Mouse (Mus musculus): Measurements from ENCODE around the gene Nkx1-2.

DNA sequence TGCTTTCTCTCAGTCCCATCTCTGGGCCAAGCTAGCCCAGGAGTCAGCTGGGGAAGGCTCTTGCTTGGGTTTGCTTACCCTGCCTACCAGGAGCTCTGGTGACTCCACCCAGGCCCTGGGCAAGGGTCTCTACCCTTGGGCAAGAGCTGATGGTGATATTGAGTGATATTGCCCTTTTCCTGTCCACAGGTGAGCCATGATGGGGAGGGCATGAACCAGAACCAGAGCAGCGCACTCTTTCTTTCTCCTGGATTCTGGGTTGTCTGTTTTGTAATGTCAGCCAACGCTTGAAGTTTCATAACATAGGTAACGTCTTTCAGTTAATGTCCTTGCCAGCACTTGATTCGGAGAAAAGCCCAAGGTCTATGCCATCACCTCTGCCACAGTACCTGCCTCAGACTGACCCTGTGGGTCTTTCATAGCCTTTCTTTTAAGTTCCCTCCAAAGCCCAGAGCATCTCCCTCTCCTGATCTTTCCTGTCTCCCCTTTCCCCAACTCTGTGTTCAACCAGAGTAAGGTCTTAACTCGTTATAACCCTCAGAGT, 17.7 kb upstream of the Nkx1-2 start:
- TF ChIP-seq CTCF (IDR thresholded peaks at IDR 0.05; ENCODE audit: low read depth, low read length) (no peak), EP300 (IDR thresholded peaks at IDR 0.05; ENCODE audit: insufficient read depth, low read depth, low read length) (no peak)

Data from ES-Bruce4 (cell line).